Mouse (Mus musculus) lung, postnatal 14 days (tissue): ENCODE results near the gene Acap2.

Source experiments
- DNase-seq: peaks from one replicate; pipeline ENCODE4 v3.0.0; 2021

Gene Acap2

DNA sequence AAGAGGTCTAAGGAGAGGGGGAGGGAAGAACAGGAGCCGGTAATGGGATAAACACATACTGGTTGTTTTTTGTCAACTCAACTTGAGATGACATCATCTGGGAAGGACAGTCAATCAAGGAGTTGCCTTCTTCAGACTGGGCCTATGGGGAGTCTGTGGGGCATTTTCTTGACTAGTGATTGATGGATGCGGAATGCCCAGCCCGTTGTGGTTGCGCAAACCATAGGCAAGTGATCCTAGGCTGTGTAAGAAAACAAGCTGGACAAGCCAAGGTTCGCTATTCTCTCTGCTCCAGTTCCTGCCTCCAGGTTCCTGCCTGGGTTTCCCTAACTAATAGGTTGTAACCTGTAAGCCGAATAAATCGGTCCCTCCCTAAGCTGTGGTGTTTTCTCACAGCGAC lies 4.1 kb upstream of the Acap2 start:
- DNase-seq = no peak

DNA sequence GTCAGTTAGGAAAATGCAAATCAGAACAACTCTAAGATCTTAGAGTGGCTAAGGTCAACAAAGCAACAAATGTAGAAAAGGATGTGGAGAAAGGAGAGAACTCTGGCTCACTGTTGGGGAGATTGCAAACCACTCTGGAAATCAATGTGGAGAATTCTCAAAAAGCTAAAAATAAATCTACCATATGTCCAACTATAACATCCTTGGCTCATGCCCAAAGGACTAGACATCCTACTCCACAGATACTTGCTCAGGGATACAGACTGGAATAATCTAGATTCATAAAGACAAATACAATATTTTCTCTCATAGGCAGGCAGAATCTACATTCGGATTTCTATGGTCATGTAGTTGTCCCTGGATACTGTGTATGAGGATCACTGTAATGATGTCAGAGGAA lies 3.2 kb upstream of the Acap2 start:
- no peak for DNase-seq

DNA sequence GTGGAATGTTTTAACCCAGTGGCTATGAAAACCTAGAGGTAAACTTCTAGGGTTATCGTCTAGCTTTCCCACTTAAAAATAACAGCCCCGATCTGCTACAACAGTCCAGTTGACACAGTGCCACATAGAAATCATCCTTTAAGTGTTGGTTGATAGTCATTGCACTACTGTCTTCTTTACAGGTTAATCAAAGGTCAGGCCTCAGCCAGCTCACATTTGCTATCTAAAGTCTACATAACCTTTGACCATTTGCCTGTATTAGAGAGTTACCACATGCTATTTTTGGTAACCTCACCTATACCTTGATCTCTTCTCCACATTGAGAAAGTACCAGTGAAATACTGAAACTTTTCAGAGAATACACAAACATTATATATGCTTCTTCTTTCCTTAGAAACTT lies 659 bp upstream of the Acap2 start:
- DNase-seq = no peak

DNA sequence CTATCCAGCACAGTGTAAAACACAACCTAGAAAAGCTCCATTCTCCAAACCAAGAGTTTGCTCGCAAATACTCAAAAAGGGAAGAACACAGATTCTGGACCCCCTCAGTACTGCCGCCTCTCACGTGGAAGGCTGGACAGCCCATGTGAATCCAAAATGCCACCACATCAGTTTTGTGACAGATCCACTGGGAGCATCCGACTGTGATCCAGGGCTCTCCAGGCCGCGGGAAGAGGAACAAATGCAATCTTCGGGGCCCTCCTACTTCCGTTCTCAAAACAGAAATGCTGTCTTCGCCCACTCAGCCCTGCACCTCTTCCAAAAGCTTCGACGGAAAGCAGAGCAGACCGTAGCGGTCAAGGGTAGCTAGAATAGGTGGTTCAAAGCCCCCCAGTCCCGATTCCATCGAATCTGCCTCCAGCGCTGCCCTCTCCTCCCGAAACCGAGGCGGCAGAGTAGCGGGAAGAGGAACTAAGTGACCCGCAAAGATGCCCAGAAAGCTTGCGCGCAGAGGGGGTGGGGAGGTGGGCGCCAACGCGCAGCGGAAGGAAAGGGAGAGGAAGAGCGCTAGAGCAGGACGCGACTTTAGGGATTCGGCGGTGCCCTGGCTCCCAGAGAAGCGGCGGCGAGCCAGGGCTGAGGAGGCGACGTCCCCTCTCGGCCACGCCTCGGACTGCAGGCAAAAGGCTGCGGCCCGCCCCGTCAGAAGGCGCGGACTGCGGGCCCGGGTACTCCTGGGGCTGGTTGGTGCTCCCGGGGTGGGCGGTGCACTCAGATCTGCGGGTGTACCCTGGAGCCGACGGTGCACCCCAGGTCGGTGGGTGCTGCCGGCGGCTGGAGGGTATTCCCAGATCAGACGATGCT lies 887 bp downstream of the Acap2 start:
- peak; percentile 67 for DNase-seq

DNA sequence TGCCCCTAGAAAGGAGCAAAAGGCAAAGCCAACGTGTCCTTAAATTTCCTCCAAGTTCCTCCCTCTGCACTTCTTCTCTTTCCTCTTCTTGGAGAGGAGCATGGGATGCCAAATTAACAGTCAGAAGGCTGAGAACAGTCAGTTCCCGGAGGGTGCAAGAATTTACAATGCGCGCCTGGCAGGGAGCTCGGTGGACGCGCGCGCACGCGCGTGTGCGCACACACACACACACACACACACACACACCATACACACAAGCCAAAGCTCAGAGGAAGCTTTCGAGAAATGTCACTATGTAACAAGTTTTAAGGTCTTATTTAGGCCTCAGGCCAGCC lies 1.5 kb downstream of the Acap2 start:
- DNase-seq = peak; percentile 66

DNA sequence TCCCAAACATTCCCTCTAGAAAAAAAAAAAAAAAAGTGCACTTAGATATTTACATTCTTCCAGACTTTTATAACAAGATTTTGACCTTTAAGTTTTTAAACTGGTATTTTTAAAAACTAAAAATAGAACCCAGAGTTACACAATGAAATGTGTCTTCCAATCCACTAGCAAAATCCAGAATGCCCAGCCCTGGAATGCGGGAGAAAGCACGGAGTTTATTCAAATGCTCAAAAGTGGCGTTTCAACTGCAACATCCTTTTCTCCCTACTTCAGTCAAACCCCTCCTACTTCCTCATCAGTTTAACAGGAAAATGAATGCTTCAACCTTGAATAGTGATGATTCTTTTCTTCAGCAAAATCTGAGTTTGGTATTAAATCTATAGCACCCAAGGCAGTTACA lies 4.1 kb downstream of the Acap2 start:
- no peak for DNase-seq

DNA sequence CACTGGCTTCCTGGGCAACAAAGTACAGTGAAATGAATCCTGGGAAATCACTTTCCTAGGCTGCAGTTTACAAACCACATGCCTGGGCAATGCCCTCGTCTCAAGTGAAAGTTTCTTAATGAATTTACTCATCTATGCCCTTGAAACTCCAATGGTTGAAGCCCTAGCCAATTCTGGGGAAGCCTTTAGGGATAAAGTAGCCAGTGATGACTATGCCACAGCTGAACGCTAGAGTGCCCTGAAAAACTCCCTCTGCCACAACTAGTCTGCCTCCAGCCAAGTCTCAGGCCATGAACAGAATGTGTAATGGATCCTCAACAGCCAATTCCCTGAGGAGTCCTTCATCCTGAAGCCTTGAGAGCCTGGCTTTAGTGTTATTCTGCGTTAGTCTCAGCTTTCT lies 8.5 kb downstream of the Acap2 start:
- no peak for DNase-seq

DNA sequence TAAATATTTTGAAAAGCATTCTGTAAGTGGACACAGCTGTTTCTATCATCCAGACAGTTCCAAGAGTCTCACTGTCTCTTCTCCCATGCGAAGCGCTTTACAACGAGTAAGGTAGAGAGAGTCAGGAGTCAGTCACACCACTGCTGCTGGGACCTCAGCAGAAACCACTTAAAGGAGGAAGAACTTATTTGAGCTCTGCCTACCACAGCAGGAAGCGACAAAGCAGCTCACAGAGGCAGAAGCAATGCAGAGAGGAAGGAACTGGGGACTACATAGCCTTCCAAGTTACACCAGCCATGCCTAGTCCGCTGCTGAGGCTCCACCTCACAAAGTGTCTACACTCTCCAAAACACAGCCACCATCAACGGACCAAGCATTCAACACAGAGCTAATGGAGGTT lies 9.2 kb downstream of the Acap2 start:
- peak; percentile 28 for DNase-seq

DNA sequence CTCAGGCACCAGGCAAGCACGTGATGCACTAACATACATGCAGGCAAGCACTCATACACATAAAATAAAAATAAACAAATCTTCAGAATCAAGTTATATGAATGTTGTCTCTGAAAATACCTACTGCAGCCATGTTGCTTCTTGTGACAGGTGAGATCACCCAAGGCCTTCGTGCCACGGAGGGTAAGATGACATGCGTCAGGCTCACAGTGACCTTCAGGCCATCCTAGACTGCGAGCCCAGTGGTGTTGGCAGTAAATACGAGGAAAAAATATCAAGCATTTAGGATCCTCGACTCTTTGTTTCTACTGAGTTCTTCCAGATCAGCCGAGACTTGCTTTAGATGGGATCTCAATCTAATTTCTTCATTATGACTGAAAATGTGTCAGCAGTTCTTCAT lies 10.6 kb downstream of the Acap2 start:
- DNase-seq = no peak

DNA sequence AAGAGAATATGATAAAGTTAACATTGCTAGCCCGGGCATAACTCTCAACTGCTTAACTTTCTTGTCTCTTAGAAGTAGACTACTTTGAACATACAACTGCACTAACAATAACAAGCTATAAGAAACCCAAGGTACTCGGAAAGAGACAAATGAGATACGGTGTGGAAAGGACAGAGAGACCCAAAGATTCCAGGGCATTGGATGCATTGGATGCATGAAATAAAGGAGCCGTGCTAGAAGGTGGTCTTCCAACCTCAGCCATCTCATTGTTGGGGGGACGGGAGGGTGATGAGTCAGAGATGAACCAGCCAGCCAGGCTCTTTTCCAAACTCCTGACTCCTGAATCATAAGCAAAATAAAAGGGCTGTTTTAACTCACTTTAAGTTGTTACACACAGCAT lies 11.8 kb downstream of the Acap2 start:
- no peak for DNase-seq

DNA sequence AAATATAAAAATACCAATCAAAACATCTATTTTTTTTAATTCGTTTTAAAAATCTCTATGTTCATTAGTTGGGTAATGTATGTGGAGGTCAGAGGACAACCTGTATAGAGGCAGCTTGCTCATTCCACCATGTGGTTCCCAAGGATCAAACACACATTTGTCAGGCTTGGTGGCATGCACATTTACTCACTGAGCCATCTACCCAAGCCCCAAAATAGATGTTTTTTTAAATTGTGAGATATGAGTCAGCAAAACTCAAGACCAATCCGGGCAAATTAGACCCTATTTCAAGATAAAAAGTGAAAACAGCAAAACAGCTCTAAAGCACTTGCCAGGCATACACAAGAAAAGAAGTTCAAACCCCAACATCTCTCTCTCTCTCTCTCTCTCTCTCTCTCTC lies 12.2 kb downstream of the Acap2 start:
- no peak for DNase-seq

DNA sequence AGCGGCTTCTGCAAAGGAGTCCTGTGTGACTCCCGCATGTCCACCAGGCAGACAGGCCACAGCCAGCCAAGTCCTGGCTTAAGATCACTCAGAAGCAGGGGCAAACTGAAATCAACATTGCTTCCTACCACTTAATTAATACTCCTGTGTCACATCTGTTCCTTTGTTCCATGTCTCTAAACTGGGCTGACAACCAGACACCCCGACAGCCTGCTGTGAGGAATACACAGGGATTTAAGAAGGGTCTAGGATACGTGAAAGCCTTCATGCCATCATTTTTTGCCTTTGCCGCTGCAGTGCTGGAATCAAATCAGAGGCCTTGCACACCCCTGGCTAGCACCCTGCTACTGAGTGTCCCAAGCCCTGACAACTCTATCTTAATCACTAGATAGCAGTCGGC lies 12.8 kb downstream of the Acap2 start:
- DNase-seq = peak; percentile 44

DNA sequence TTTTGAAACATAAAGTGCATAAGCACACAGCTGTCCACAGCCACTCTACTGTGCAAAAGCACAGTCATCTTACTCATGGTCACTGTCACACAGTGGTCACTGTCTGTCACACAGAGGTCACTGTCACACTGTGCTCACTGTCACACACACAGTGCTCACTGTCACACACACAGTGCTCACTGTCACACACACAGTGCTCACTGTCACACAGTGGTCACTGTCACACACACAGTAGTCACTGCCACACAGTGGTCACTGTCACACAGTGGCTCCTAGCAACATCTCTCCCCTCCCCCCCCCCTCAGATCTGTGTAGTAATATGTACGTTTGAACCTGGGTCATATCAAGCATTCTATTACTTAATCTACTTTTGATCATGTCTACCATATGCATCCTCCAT lies 13.9 kb downstream of the Acap2 start:
- DNase-seq = no peak

DNA sequence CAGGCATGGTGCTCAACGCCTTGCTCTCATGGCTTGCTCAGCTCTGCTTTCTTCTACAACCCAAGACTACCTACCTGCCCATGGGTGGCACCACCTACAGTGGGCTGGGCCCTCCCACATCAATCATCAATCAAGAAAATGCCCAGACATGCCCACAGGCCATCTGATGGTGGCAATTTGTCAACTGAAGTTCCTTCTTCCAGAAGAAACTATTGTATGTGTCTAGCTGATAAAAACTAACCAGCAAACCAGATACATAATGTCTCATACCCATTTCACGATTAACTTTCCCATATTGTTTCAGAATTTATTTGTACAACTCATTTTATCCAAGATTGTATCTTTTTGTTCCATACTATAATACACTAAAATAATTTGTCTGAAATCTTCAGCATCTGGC lies 15.3 kb downstream of the Acap2 start:
- DNase-seq = no peak

DNA sequence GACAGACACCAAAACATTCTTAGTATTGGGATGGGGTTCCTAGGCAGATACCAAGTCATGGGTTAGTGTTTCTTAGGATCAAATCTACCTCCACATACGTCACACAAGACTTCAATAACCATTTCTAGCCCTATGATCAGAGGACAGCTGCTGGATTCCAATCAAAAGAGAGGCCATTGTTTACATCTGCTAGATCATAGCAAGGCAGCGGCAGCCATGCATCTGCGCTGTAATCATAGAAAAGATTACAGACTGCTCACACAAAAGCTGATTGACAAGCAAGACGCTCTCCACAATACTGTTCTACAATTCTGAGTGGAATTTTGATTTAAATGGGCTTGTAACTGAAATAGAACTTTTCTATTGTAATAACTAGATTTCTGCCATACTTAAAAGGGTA lies 16.3 kb downstream of the Acap2 start:
- no peak for DNase-seq

DNA sequence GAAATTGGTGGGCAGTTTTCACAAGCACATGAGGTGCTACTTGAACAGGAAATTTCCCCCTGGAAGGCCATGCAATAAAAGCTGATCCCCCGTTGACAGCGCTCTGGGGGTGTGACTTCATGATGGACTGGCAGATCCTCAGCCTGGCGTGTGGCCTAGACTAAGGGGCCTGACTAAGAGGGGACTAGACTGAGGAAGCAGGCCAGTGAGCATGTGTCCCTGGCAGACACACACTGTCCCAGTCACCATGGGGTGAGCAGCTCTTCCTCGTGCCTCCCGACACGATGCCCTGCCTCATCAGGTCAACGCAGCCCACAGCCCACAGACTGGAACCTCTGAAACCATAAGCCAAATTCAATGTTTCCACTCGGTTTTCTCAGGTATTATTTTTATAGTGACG lies 18.5 kb downstream of the Acap2 start:
- peak; percentile 36 for DNase-seq

DNA sequence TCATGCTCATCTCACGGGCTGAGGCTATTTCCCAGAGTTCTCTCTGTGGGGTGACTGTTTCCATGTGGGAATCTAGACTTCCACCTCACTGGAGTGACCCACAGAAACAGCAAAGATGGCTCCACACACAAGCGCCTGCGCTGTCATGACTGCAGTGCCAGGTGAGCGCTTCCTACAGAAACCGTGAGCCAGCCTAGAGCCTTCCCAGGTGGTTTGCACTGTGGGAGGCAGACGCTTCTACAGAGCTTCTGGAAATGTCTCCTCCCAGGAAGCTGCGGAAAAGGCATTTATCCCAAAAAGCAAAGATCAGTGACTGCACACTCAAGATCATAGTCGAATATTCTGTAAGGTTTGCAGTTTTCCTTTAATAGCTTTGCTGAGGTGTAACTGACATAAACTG lies 20.2 kb downstream of the Acap2 start:
- no peak for DNase-seq

DNA sequence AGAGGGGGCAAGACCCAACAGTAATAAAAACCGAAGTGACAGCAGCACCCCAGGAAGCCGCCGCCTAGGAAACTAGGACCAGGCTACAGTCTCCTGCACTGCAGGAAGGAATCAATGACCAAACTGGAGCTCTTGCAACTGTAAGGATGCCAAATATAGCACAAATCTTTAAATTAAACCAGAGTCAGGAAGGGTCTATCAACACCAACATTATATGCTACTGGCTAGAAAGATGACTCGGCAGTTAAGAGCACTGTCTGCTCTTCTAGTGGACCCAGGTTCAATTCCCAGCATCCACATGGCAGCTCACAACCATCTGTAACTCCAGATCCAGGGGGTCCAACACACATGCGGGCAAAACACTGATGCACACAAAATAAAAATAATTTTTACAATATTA lies 21.7 kb downstream of the Acap2 start:
- DNase-seq = no peak

DNA sequence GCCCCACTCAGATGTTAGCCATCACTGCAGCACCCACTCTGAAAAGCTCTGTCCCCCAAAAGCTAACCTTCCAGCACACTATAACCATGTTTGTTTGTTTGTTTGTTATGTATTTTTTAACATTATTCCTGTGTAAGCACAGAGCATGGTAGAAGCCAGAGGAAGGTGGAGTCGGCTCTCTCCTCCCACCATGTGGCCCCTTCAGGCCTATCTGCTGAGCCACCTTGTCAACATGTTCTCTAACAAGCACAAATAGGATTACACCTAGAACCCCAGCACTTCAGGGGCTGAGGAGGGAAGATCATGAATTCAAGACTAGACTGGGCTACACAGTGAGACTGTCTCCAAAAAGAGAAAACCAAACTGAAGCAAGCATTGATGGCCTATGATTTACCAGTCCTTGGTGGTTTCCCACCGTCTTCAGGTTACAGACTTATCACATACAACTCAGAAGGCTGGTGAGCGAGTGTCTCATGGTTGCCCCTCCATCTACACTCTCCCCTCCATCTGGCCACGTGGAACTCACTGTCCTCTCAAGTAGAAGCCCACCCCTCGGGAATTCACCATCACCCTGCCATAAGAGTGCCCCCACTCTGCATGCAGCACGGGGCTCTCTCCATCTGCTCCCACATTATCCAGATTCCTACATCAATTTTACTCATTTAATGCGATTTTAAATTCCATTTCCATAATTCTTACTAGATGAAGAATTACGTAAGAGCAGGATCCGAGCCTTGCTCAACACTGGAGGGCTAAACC lies 26.0 kb downstream of the Acap2 start:
- no peak for DNase-seq

DNA sequence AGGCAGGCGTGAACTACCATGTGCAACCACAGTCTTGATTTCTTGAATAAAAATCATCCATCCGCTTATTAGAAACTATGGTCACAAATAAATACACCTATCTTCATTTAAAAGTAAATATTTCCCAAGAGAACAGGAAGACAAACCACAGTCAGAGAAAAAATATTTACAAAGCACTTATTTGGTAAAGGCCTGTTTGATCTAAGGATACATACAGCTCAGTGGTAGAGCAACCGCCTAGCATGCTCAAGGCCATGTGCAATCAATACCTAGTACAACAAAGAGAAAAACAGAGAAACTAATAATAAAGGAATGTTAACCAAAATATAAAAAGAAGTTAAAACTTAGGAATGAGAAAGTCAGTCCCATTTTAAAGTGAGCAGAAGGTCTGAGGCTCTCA lies 28.8 kb downstream of the Acap2 start:
- no peak for DNase-seq

DNA sequence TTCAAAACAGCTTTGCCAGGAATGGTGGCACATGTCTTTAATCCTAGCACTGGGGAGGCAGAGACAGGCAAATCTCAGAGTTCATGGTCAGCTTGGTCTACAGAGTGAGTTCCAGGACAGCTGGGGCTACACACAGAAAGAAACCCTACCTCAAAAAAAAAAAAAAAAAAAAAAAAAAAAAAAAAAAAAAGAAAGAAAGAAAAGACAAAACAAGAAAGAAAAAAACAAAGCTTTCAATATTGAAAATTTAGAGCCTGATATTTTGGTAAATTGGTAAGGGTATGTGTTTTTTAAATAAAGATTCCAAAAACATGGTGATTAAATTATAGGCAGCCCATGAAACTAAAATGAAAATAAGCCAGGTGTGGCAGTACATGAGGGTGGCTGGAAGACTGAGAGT lies 29.6 kb downstream of the Acap2 start:
- no peak for DNase-seq

DNA sequence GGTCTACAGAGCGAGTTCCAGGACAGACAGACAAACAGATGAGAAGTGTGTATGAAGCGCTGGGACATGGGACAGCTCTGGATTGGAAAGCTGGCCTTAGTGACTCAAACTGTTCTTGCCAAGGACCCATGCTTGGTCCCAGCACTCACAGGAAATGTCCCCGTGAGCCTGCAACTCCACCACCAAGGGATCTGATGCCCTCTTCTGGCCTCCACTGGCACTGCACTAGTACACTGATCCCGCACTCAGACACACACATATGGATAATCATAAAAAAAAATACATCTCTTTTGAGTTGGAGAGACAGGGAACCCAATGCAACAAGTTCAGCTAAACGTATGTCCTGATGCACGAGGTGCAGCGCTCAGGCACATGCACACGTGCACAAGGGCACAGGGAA lies 30.7 kb downstream of the Acap2 start:
- no peak for DNase-seq

DNA sequence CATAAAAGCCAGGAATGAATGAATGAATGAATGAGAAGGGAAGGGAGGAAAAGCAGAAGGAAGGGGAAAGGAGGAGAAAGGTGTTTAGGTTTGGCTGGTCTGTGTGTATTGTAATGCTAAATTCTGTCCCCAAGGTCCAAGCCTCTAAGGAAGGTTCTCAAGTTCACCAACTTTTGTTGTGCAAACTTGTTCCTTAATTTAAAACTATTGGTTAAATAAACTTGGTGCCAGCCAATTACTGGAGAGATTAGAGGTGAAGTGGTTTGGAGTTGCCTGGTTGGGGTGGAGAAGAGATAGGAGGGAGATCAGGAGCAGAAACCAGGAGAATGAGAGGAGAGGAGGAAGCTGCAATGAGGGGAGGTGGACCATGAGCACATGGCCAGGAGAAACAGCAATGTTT lies 31.4 kb downstream of the Acap2 start:
- no peak for DNase-seq

DNA sequence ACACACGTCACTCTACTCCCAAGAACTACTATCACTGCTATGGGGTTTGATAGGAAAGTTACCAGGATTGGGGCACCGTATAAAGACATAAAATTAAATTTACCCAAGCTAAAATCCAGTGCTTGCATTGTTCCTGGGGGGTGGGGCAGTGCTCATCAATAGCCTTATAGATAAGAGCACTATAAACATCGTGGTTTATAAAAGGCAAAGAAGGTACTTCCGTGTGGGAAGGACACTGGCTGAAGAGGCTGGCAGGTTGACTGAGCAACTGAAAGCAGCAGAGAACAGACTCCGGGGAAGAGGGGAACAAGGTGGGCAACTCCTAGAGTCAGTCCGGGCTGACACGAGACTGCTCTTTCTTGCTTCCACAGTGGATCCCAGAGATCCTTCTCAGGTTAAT lies 33.1 kb downstream of the Acap2 start:
- DNase-seq = no peak
